Mouse (Mus musculus) 416B (cell line): Measurements from ENCODE around the gene D630023F18Rik.
A peak's percentile ranks its signal among the peaks of the same experiment; 100 is the strongest.

Experiments
- DNase-seq: peaks from one replicate; pipeline ENCODE4 v3.0.0; 2011; ENCODE audit warnings: low read depth

D630023F18Rik gene

GRCm38 (mm10) chr1:65112031-65112806, 10.8 kb downstream of the D630023F18Rik start:
- peak; percentile 84 for DNase-seq

- no peak for DNase-seq
Measured at GRCm38 (mm10) chr1:65109756-65110435, 13.1 kb downstream of the D630023F18Rik start.

- DNase-seq, result no peak
Measured at GRCm38 (mm10) chr1:65109196-65109595, 13.8 kb downstream of the D630023F18Rik start.

- peak; percentile 52 for DNase-seq
Measured at GRCm38 (mm10) chr1:65107654-65108279, 15.2 kb downstream of the D630023F18Rik start.

GRCm38 (mm10) chr1:65103273-65103672, 19.7 kb downstream of the D630023F18Rik start, which contains the start of gene Cryga:
Gene Cryga, minus strand, starts transcription at chr1:65103373.
- DNase-seq, result no peak

GRCm38 (mm10) chr1:65096953-65097352, 26.1 kb downstream of the D630023F18Rik start:
- no peak for DNase-seq

GRCm38 (mm10) chr1:65091566-65091965, 31.4 kb downstream of the D630023F18Rik start:
- peak; percentile 64 for DNase-seq

GRCm38 (mm10) chr1:65090370-65090769, 32.6 kb downstream of the D630023F18Rik start:
- DNase-seq, result peak; percentile 95

- peak; percentile 86 for DNase-seq
Measured at GRCm38 (mm10) chr1:65088567-65089356, 34.3 kb downstream of the D630023F18Rik start.

- no peak for DNase-seq
Measured at GRCm38 (mm10) chr1:65082188-65082587, 40.8 kb downstream of the D630023F18Rik start, which contains the start of gene Crygb. Gene Crygb, minus strand, starts transcription at chr1:65082288.

- DNase-seq, result peak; percentile 40
Measured at GRCm38 (mm10) chr1:65075607-65076006, 47.4 kb downstream of the D630023F18Rik start.

- DNase-seq, result no peak
Measured at GRCm38 (mm10) chr1:65073589-65073988, 49.4 kb downstream of the D630023F18Rik start, which contains the start of gene Crygc. Gene Crygc, minus strand, starts transcription at chr1:65073689.

- DNase-seq, result no peak
Measured at GRCm38 (mm10) chr1:65067842-65068241, 55.2 kb downstream of the D630023F18Rik start.

GRCm38 (mm10) chr1:65064201-65064600, 58.8 kb downstream of the D630023F18Rik start:
- no peak for DNase-seq

- no peak for DNase-seq
Measured at GRCm38 (mm10) chr1:65063352-65063751, 59.7 kb downstream of the D630023F18Rik start, which contains the start of gene Crygd. Gene Crygd, minus strand, starts transcription at chr1:65063452.
